Mouse (Mus musculus) spleen, adult 2 months (tissue): ENCODE results near the gene Cacna2d3. TPM values are rescaled to one million over a fixed set of nuclear protein-coding genes. Genes with fewer than 3 reads are reported as not detected.

Experiments used
- DNase-seq, 2 experiments: peaks; one replicate each; pipeline versions ENCODE4 v3.0.0 to v3.0.0-alpha.2; 2012 to 2021; ENCODE audit warnings: low spot score in 2 of 2, low read depth in 1 of 2
- H3K27ac ChIP-seq: fragments of 200-500 bp; 2 replicates; pipeline ENCODE4 v1.5.1; 2012; ENCODE audit warnings: low read length, inconsistent platforms; ENCODE audit not compliant: insufficient read depth
- H3K27me3 ChIP-seq: fragments of 200-500 bp; 2 replicates; pipeline ENCODE4 v1.6.1; 2012; ENCODE audit warnings: mild to moderate bottlenecking, moderate library complexity, low read length, inconsistent platforms; ENCODE audit not compliant: control insufficient read depth, insufficient read depth
- H3K36me3 ChIP-seq: fragments of 200-500 bp; 2 replicates; pipeline ENCODE4 v1.6.1; 2012; ENCODE audit warnings: mild to moderate bottlenecking, low read length, inconsistent platforms; ENCODE audit not compliant: control insufficient read depth, insufficient read depth
- H3K4me1 ChIP-seq: fragments of 200-500 bp; 2 replicates; pipeline ENCODE4 v1.6.1; 2011; ENCODE audit warnings: inconsistent platforms; ENCODE audit not compliant: control insufficient read depth, insufficient read depth, insufficient read length
- H3K4me3 ChIP-seq: fragments of 200-500 bp; 2 replicates; pipeline ENCODE4 v1.5.1; 2011; ENCODE audit warnings: mild to moderate bottlenecking, inconsistent platforms; ENCODE audit not compliant: insufficient read depth, insufficient read length; ENCODE audit errors: extremely low read depth
- CTCF ChIP-seq: fragments of 200-500 bp; IDR thresholded peaks from 2 replicates; pipeline ENCODE4 v1.5.1; 2011; ENCODE audit warnings: mild to moderate bottlenecking, inconsistent platforms; ENCODE audit not compliant: insufficient read depth, insufficient read length, insufficient replicate concordance; ENCODE audit errors: extremely low read depth
- POLR2A ChIP-seq: fragments of 200-500 bp; IDR thresholded peaks from 2 replicates; pipeline ENCODE4 v1.6.1; 2011; ENCODE audit warnings: low read depth, low read length, inconsistent platforms
- WGBS: fragments of 180-500 bp; shearing (Covaris S2); methylation state at CpG from one replicate; pipeline ENCODE4 v1.1.7; 2018; 5-methylcytosine and 5-hydroxymethylcytosine counted together
- polyA plus RNA-seq: library from polyadenylated mRNA; depleted of rRNA; stranded (reverse); fragments of >200 nt; gene quantifications from 2 replicates; pipeline ENCODE4 v1.2.3, GENCODE M21; 2012

Gene Cacna2d3
- polyA plus RNA-seq, 1 experiment = 0.19 TPM

DNA sequence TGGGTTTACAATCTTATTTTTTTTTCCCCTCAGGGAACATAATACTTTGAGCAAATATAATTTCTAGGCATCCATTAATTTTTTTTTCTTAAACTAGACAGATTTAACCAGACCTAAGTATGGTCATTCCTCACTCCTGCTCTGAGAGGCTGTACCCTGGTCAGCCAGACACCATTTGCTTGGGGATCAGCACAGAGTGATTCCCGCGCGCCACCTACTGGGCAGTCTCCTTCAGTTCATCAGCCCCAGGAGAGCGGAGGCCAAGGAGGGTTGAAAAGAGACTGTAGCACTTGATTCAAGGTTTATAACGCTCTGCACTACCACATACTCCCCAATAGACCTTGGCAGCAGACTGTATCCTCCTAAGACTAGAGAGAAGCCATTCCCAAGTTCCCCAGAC, 631.6 kb downstream of the Cacna2d3 start:
- H3K27me3 ChIP-seq = no peaks in the 10 kb centered on the region
- no peaks in the 10 kb centered on the region for H3K36me3 ChIP-seq
- no peak overlapping the region for H3K4me3 ChIP-seq
- WGBS = 11% methylated on average over 5 of the region's 5 CpGs
- no peak overlapping the region for H3K27ac ChIP-seq
- no peak for DNase-seq
- no peaks in the 10 kb centered on the region for H3K4me1 ChIP-seq
- TF ChIP-seq POLR2A (no peak), CTCF (no peak)

GRCm38 (mm10) chr14:29086528-29086927, 635.1 kb downstream of the Cacna2d3 start:
- no peak for DNase-seq
- Histone ChIP-seq H3K4me3 (no peak overlapping the region), H3K4me1 (no peaks in the 10 kb centered on the region), H3K27me3 (no peaks in the 10 kb centered on the region), H3K36me3 (no peaks in the 10 kb centered on the region), H3K27ac (no peak overlapping the region)
- TF ChIP-seq POLR2A = no peak
- no peak for TF ChIP-seq CTCF
- WGBS = 73% methylated on average over 4 of the region's 4 CpGs

- H3K4me1 ChIP-seq = no peaks in the 10 kb centered on the region
- TF ChIP-seq POLR2A = no peak
- no peak for TF ChIP-seq CTCF
- no peak overlapping the region for H3K4me3 ChIP-seq
- H3K27me3 ChIP-seq = no peaks in the 10 kb centered on the region
- 76% methylated on average over 7 of the region's 7 CpGs for WGBS
- no peak for DNase-seq
- H3K27ac ChIP-seq = no peak overlapping the region
- H3K36me3 ChIP-seq = no peaks in the 10 kb centered on the region
These were observed 636.0 kb downstream of the Cacna2d3 start for GRCm38 (mm10) chr14:29085493-29086159.

DNA sequence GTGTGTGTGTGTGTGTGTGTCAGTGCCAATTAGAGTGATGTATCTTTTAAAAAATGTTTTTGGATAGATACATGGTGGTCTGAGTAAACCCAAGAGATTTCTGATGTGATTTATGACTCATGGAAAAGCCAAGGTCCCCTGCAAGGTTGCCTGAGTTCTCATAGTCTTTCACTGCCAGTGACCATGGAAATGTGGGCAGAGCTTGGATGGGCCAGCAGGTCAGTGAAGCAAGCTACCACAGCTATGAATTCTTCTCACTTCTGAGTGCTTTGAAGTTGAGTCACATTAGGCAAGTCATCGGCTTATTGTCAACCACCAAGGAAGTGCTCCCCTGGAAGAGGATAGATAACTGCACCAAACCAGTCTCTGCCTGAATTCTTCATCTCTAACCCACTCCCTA, 639.5 kb downstream of the Cacna2d3 start:
- no peaks in the 10 kb centered on the region for H3K4me1 ChIP-seq
- H3K27me3 ChIP-seq = no peaks in the 10 kb centered on the region
- no peak overlapping the region for H3K27ac ChIP-seq
- 83% methylated on average over 1 of the region's 1 CpGs for WGBS
- no peak for DNase-seq
- no peak overlapping the region for H3K4me3 ChIP-seq
- H3K36me3 ChIP-seq = no peaks in the 10 kb centered on the region
- TF ChIP-seq CTCF (no peak), POLR2A (no peak)

DNA sequence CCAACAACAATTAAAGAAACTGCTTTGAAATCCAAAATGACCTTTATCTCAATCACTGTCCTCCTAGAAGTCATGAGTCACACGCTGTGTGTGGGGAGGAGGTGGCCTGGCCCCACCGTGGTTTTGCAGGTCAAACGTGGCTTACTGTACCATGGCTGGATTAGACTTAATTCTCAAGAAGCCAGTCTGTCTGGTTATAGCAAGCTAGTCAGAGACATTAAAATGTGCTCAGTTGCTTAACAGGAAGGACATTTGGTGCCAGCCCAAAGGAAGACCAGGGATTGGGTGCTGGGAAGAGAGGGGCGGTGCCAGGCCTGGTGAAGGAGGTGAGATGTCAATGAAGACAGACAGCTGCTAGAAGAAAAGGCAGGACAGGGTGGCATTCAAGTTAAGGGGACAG, 641.0 kb downstream of the Cacna2d3 start:
- no peaks in the 10 kb centered on the region for H3K27me3 ChIP-seq
- WGBS = 68% methylated on average over 4 of the region's 4 CpGs
- no peaks in the 10 kb centered on the region for H3K36me3 ChIP-seq
- DNase-seq = no peak
- no peak overlapping the region for H3K4me3 ChIP-seq
- H3K27ac ChIP-seq = no peak overlapping the region
- H3K4me1 ChIP-seq = no peaks in the 10 kb centered on the region
- no peak for TF ChIP-seq POLR2A
- no peak for TF ChIP-seq CTCF

GRCm38 (mm10) chr14:29080228-29080627, 641.4 kb downstream of the Cacna2d3 start:
- Histone ChIP-seq H3K4me3 (no peak overlapping the region), H3K36me3 (no peaks in the 10 kb centered on the region), H3K4me1 (no peaks in the 10 kb centered on the region), H3K27ac (no peak overlapping the region), H3K27me3 (no peaks in the 10 kb centered on the region)
- WGBS = 82% methylated on average over 4 of the region's 4 CpGs
- TF ChIP-seq CTCF (no peak), POLR2A (no peak)
- no peak for DNase-seq

GRCm38 (mm10) chr14:29077418-29077817, 644.2 kb downstream of the Cacna2d3 start:
- no peak for TF ChIP-seq CTCF
- no peak for TF ChIP-seq POLR2A
- WGBS = 47% methylated on average over 3 of the region's 3 CpGs
- no peak overlapping the region for H3K27ac ChIP-seq
- H3K4me1 ChIP-seq = no peaks in the 10 kb centered on the region
- DNase-seq = no peak
- H3K36me3 ChIP-seq = no peaks in the 10 kb centered on the region
- no peak overlapping the region for H3K4me3 ChIP-seq
- no peaks in the 10 kb centered on the region for H3K27me3 ChIP-seq
